Mouse (Mus musculus) embryonic facial prominence, embryonic 13.5 days (tissue): ENCODE data around the gene Syt15. TPM values are rescaled to one million over a fixed set of nuclear protein-coding genes. Genes with fewer than 3 reads are reported as not detected.

Experiments used
- ATAC-seq: fragments of 200-750 bp; cut with Nextera tagmentation; 2 replicates; pipeline ENCODE4 v1.8.0; 2017; ENCODE audit warnings: low read depth; ENCODE audit not compliant: insufficient number of reproducible peaks, insufficient read depth, low FRiP score, low TSS enrichment
- H3K27ac ChIP-seq: fragments of 300-500 bp; sonication (generic); 2 replicates; pipeline ENCODE4 v1.5.1; 2015; ENCODE audit warnings: moderate library complexity, mild to moderate bottlenecking, inconsistent platforms
- H3K27me3 ChIP-seq: fragments of 300-500 bp; sonication (generic); 2 replicates; pipeline ENCODE4 v1.6.1; 2015; ENCODE audit warnings: mild to moderate bottlenecking, inconsistent platforms
- H3K36me3 ChIP-seq: fragments of 300-500 bp; sonication (generic); 2 replicates; pipeline ENCODE4 v1.6.1; 2015; ENCODE audit warnings: mild to moderate bottlenecking, inconsistent platforms
- H3K4me1 ChIP-seq: fragments of 300-500 bp; sonication (generic); 2 replicates; pipeline ENCODE4 v1.6.1; 2015; ENCODE audit warnings: inconsistent platforms
- H3K4me2 ChIP-seq: fragments of 300-500 bp; sonication (generic); 2 replicates; pipeline ENCODE4 v1.6.1; 2015; ENCODE audit warnings: moderate library complexity, mild to moderate bottlenecking, inconsistent platforms
- H3K4me3 ChIP-seq: fragments of 300-500 bp; sonication (generic); 2 replicates; pipeline ENCODE4 v1.5.1; 2015; ENCODE audit warnings: mild to moderate bottlenecking, inconsistent platforms
- H3K9ac ChIP-seq: fragments of 300-500 bp; sonication (generic); 2 replicates; pipeline ENCODE4 v1.6.1; 2015; ENCODE audit warnings: mild to moderate bottlenecking, inconsistent platforms
- H3K9me3 ChIP-seq: fragments of 300-500 bp; sonication (generic); 2 replicates; pipeline ENCODE4 v1.6.1; 2016; ENCODE audit warnings: inconsistent platforms
- WGBS: fragments of 180-500 bp; shearing (Covaris S2); methylation state at CpG from one replicate; pipeline ENCODE4 v1.1.7; 2015; ENCODE audit warnings: mixed read lengths; 5-methylcytosine and 5-hydroxymethylcytosine counted together
- polyA plus RNA-seq: library from polyadenylated mRNA; unstranded; fragments of >200 nt; fragmentation: Nextera tagmentation; extraction: Ambion mirVana; gene quantifications from 2 replicates; pipeline ENCODE4 v1.2.1, GENCODE M21; 2015

The Syt15 gene
- polyA plus RNA-seq, result 0.30 and 0.66 TPM in 2 replicates

GRCm38 (mm10) chr14:34219295-34219694, at the start of gene Syt15:
Gene Syt15 (plus strand): TSS chr14:34219595.
- no peaks in the 10 kb centered on the region for H3K36me3 ChIP-seq
- H3K27ac ChIP-seq, result no peak within 1 kb of the TSS
- peaks cover 14% of the 10 kb centered on the region for H3K4me1 ChIP-seq
- peak within 1 kb of the TSS; percentile 64 for H3K4me2 ChIP-seq
- H3K4me3 ChIP-seq, result peak within 1 kb of the TSS; percentile 39
- ATAC-seq, result no peak
- H3K9ac ChIP-seq, result peak within 1 kb of the TSS; percentile 62
- no peaks in the 10 kb centered on the region for H3K9me3 ChIP-seq
- WGBS, result 74% methylated on average over 6 of the region's 6 CpGs
- peaks cover 39% of the 10 kb centered on the region for H3K27me3 ChIP-seq

- Histone ChIP-seq H3K4me1 (no peaks in the 10 kb centered on the region), H3K4me3 (no peak overlapping the region), H3K4me2 (no peak overlapping the region), H3K9ac (no peak overlapping the region), H3K27me3 (no peaks in the 10 kb centered on the region), H3K27ac (no peak overlapping the region), H3K9me3 (no peaks in the 10 kb centered on the region), H3K36me3 (no peaks in the 10 kb centered on the region)
- no peak for ATAC-seq
- 78% methylated on average over 3 of the region's 3 CpGs for WGBS
Measured at GRCm38 (mm10) chr14:34171107-34171506, 48.3 kb upstream of the Syt15 start.

DNA sequence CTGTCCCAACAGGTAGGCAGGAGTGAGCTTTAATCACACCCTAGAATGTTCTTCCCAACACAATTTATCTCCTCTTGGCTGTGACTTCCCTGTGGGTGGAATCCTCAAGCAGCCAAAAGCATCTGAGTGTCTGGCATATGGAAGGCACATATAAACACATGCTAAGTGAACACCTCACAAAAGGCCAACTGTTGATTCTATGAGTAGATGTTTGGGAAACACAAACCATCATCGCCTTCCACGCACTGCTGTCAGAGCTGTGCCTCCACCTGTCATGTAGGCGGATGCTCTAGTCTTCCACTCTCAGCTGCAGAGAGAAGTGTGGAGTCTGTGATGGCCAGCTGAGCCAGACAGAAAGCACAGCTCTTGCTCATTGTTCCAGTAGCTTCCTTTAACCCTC, 40.0 kb upstream of the Syt15 start:
- Histone ChIP-seq H3K27ac (no peak overlapping the region), H3K36me3 (no peaks in the 10 kb centered on the region), H3K9me3 (peaks cover 7% of the 10 kb centered on the region; the same call in 1 of the 2 replicates), H3K4me3 (no peak overlapping the region), H3K9ac (no peak overlapping the region), H3K27me3 (no peaks in the 10 kb centered on the region), H3K4me1 (no peaks in the 10 kb centered on the region), H3K4me2 (no peak overlapping the region)
- 90% methylated on average over 3 of the region's 3 CpGs for WGBS
- no peak for ATAC-seq

- no peaks in the 10 kb centered on the region for H3K27me3 ChIP-seq
- 81% methylated on average over 1 of the region's 1 CpGs for WGBS
- H3K36me3 ChIP-seq, result no peaks in the 10 kb centered on the region
- H3K4me3 ChIP-seq, result no peak overlapping the region
- H3K4me2 ChIP-seq, result no peak overlapping the region
- H3K9ac ChIP-seq, result no peak overlapping the region
- no peak overlapping the region for H3K27ac ChIP-seq
- no peaks in the 10 kb centered on the region for H3K4me1 ChIP-seq
- no peak for ATAC-seq
- H3K9me3 ChIP-seq, result peaks cover 7% of the 10 kb centered on the region; the same call in 1 of the 2 replicates
Measured at GRCm38 (mm10) chr14:34183101-34183500, 36.3 kb upstream of the Syt15 start.

- H3K9me3 ChIP-seq, result no peaks in the 10 kb centered on the region
- H3K4me3 ChIP-seq, result no peak overlapping the region
- H3K4me2 ChIP-seq, result no peak overlapping the region
- no peak overlapping the region for H3K9ac ChIP-seq
- 65% methylated on average over 5 of the region's 5 CpGs for WGBS
- no peaks in the 10 kb centered on the region for H3K36me3 ChIP-seq
- no peaks in the 10 kb centered on the region for H3K4me1 ChIP-seq
- no peaks in the 10 kb centered on the region for H3K27me3 ChIP-seq
- no peak for ATAC-seq
- H3K27ac ChIP-seq, result no peak overlapping the region
Measured at GRCm38 (mm10) chr14:34188629-34189028, 30.8 kb upstream of the Syt15 start.

GRCm38 (mm10) chr14:34190361-34190760, 29.0 kb upstream of the Syt15 start:
- Histone ChIP-seq H3K27me3 (no peaks in the 10 kb centered on the region), H3K27ac (no peak overlapping the region), H3K4me1 (no peaks in the 10 kb centered on the region), H3K4me3 (no peak overlapping the region), H3K9ac (no peak overlapping the region), H3K9me3 (no peaks in the 10 kb centered on the region), H3K36me3 (peaks cover 8% of the 10 kb centered on the region; the same call in 1 of the 2 replicates), H3K4me2 (no peak overlapping the region)
- WGBS, result 68% methylated on average over 7 of the region's 7 CpGs
- no peak for ATAC-seq

DNA sequence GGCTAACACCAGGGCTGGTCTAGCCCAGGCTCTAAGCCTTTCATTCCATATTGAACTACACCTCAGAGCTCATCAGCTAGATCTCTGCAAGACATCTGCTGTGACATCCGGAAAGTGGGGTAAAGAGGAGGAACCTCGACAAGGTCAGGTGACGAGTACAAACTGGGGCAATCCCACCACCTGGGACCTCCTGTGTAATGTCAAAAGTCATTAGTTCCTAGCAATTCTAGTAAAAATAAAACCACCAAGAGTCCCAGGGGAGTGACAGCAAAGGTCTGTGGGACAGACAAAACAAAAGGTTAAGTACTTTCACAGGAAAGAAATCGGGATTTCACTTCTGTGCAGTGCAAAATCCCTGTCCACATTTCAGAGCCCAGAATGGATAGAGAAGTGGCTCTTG, 25.5 kb upstream of the Syt15 start:
- WGBS, result 63% methylated on average over 4 of the region's 4 CpGs
- H3K4me2 ChIP-seq, result no peak overlapping the region
- H3K27me3 ChIP-seq, result no peaks in the 10 kb centered on the region
- ATAC-seq, result no peak
- no peaks in the 10 kb centered on the region for H3K9me3 ChIP-seq
- H3K4me1 ChIP-seq, result peaks cover 11% of the 10 kb centered on the region
- H3K9ac ChIP-seq, result no peak overlapping the region
- no peak overlapping the region for H3K4me3 ChIP-seq
- H3K27ac ChIP-seq, result no peak overlapping the region
- H3K36me3 ChIP-seq, result peaks cover 8% of the 10 kb centered on the region; the same call in 1 of the 2 replicates

DNA sequence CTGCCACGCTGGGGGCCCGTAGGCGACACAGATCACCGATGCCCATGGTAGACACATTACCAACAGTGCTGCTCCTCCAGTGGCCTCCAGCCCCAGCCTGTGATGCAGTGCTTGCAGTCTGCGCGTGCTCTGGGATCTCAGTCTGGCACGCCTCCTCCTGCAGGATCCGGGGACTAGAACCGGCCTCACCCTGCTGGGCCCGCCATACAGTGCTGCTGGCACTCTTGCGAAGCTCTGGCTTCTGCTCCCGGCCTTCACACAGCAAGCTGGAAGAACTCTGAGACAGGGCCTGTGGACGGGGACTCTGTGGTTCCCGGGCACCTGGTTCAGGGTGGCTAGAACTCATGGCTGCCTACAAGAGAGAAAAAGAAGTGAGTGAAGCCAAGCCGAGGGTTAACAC, 23.9 kb upstream of the Syt15 start:
- Histone ChIP-seq H3K27me3 (peaks cover 10% of the 10 kb centered on the region; the same call in 1 of the 2 replicates), H3K4me3 (no peak overlapping the region), H3K4me1 (peaks cover 18% of the 10 kb centered on the region), H3K9ac (no peak overlapping the region), H3K27ac (no peak overlapping the region), H3K36me3 (peaks cover 8% of the 10 kb centered on the region; the same call in 1 of the 2 replicates), H3K4me2 (no peak overlapping the region), H3K9me3 (no peaks in the 10 kb centered on the region)
- WGBS, result 83% methylated on average over 15 of the region's 15 CpGs
- no peak for ATAC-seq

GRCm38 (mm10) chr14:34196706-34197105, 22.7 kb upstream of the Syt15 start:
- H3K4me1 ChIP-seq, result peaks cover 22% of the 10 kb centered on the region
- ATAC-seq, result no peak
- peak overlapping the region; percentile 39; the same call in 1 of the 2 replicates for H3K27ac ChIP-seq
- H3K36me3 ChIP-seq, result peaks cover 8% of the 10 kb centered on the region; the same call in 1 of the 2 replicates
- H3K9me3 ChIP-seq, result no peaks in the 10 kb centered on the region
- no peak overlapping the region for H3K4me3 ChIP-seq
- peaks cover 12% of the 10 kb centered on the region; the same call in 1 of the 2 replicates for H3K27me3 ChIP-seq
- WGBS, result 44% methylated on average over 4 of the region's 4 CpGs
- 0 out of 2 replicates have a peak overlapping the region, but pooled peaks have one; percentile 0 for H3K9ac ChIP-seq
- no peak overlapping the region for H3K4me2 ChIP-seq

DNA sequence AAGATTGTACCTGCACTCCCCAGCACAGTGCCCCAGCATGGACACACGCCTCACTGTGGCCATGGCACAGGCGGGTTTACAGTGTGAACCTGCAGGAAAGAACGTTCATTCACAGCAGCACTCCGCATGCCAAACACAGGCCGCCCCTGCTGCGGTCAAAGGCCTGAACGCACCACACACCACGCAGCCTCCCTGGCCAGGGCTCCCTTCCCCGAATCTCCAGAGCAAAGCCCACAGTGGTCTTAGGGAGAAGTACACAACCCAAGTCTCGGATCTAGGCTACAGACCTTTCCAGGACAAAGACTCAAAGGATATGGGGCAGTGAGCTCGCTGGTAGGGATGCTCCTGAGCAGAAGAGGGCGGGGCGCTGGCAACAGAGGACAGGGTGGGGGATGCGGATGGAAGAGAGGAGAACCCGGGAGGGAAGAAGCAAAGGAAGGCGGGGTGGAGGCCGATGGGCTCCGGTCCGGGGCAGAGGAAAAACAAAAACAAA, 18.6 kb upstream of the Syt15 start:
- Histone ChIP-seq H3K27me3 (peaks cover 23% of the 10 kb centered on the region; the same call in 1 of the 2 replicates), H3K9me3 (no peaks in the 10 kb centered on the region), H3K4me2 (peak overlapping the region; percentile 94), H3K4me3 (peak overlapping the region; percentile 77), H3K36me3 (no peaks in the 10 kb centered on the region), H3K9ac (peak overlapping the region; percentile 76), H3K4me1 (peaks cover 22% of the 10 kb centered on the region), H3K27ac (peak overlapping the region; percentile 44; the same call in 1 of the 2 replicates)
- peak; percentile 54 for ATAC-seq
- 2% methylated on average over 19 of the region's 19 CpGs for WGBS

DNA sequence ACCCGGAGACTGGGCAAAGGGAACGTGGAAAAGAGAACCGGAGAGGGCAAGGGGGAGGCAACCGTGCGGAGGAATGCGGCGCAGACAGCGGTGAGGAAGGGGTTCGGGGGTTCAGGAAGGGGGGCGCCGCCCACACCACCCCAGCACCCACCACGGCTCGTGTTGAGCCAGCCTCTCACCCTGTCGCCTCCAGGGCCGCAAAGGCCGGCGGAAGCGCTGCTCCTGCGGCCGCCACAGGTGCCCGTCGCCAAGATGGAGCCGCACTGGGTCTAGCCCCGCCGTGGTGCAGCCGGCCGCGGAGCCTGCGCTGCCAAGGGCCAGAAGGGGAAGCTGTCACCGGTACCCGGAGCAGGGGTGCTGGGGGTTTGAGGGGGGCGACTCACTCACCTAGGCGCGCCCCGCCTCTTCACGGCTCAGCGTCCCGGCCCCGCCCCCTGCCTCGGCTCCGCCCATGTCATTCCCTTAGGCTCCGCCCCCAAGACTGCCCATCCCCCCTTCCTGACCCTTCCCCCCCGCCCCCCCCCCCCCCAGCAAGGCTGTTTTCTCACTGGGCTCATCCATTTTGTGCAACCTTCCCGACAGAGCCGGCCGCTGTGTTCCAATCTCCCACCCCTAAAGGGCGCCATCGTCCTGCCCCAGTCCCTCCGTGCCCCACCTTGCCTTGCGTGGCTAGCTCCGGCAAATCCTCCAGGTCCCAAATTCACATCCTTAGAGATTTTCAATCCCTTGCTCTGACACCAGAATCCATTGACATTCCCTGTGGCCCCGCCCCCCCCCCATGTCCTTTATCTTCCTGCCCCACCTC, 18.0 kb upstream of the Syt15 start, which contains the start of gene Gprin2:
TSS of gene Gprin2 (minus strand) at position 423 of the 805 bp plus-strand sequence.
- Histone ChIP-seq H3K4me2 (peak within 1 kb of the TSS; percentile 94), H3K9ac (peak within 1 kb of the TSS; percentile 76), H3K9me3 (no peaks in the 10 kb centered on the region), H3K36me3 (no peaks in the 10 kb centered on the region), H3K27me3 (peaks cover 23% of the 10 kb centered on the region; the same call in 1 of the 2 replicates), H3K4me3 (peak within 1 kb of the TSS; percentile 77), H3K27ac (peak within 1 kb of the TSS; percentile 44; the same call in 1 of the 2 replicates), H3K4me1 (peaks cover 16% of the 10 kb centered on the region)
- 3% methylated on average over 48 of the region's 52 CpGs for WGBS
- peak; percentile 44; the same call in 1 of the 2 replicates for ATAC-seq
